Mouse (Mus musculus): ENCODE results near the gene Gm20388.
A peak's percentile ranks its signal among the peaks of the same experiment; 100 is the strongest.
"Not testable (repeated sequence)": the region's sequence is repeated elsewhere in the genome, so short reads cannot be mapped to it uniquely, and the experiment has no call there.

Gene Gm20388

DNA sequence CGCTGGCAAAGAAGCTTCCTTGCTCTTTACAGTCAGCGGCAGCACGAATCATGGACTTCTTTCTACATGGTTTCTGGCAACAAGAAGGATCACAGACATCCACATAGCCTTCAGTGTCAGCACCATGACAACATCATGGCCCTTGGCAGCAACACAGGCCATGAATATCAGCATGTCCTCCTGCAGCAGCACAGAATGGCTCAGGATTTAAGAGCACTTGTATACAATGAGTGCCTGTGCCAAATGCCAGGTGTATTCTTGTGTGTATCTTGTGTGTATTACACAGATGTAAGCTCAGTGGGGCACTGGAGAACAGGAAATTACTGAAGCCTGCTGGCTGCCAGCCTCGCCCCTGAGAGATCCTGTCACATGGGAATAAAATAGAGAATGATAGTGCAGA, 4263.0 kb downstream of the Gm20388 start:
- no peak for DNase-seq (ENCODE audit: extremely low read depth, insufficient read length, low spot score)

- DNase-seq (ENCODE audit: extremely low read depth, insufficient read length, low spot score): no peak
Observed at GRCm38 (mm10) chr8:124176133-124176532, 4265.5 kb downstream of the Gm20388 start.

- DNase-seq (ENCODE audit: extremely low read depth, insufficient read length, low spot score): not testable (repeated sequence)
Observed at GRCm38 (mm10) chr8:124177092-124177491, 4266.5 kb downstream of the Gm20388 start.

DNA sequence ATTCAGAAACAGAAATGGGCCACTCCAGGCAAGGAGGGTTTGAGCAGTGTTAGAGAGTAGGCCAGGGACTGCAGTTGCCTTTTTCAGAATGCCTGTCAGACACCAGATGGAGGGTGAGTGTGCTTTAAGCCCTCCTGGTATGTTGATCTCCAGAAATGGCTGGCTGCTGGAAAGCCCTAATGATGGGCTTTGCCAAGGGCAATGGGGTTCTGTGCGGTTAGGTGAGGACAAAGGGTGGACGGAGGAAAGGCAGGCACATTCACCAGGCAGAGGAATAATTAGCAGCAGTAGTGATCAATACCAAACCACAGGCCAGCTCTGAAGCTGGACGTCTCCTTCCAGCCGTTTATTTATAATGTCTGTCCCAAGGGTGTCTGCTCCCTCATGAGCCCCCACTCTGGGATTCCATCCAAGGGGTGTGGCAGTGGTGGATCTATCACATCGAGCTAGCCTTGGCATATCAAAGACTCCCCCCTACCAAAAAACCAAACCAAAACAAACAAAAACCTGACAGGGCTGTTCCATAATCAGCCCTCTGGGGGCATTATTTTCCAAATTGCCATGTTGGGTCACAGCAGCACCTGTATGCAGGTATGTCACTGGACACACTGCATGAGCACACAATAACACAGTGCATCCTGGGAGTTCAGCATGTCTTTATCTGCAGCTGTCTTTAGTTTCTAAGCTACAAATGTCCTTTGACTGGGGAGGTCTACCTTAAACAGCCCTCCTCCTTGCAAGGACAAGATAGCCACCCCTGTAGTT, 4270.2 kb downstream of the Gm20388 start:
- DNase-seq (ENCODE audit: extremely low read depth, insufficient read length, low spot score): no peak

DNA sequence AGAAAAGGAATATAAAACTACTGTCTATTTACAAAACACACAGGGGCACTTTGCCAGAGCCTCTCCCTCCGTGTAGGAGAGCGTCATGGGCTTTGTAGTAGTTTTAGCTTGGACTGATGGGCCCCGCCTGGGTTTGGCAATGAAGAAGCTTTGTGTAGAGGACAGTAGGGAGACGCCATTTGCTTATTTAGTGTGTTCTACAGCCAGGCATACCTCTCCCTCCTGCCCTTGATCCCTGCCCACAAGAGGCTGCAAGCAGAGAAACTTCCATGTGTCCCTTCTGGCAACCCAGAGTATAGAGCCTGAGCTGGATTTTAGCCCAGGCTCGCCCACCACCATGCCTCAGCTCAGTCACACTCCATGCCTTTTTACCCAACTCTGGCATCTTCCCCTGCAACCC, 4271.1 kb downstream of the Gm20388 start:
- no peak for DNase-seq (ENCODE audit: extremely low read depth, insufficient read length, low spot score)

DNA sequence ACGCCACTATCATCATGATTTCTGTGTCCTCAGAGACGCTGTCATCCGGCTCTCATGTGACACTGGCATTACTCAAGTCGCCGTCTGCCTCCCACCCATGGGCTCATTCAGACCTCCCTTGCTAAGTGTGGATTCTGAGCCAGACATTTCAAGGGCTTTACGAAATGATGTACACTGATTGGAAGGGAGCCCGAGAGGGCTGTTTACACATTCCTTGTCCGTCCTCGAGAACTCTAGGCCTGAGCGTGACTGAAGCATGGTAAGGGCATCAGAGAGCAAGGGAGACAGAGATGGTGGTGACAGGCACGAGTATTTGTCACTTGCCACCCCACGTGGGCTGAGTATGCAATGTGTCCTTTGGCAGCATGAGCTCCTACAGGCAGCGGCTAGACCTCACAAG, 4271.6 kb downstream of the Gm20388 start:
- peak; percentile 46 for DNase-seq (ENCODE audit: extremely low read depth, insufficient read length, low spot score)

GRCm38 (mm10) chr8:124184078-124184477, 4273.4 kb downstream of the Gm20388 start:
- DNase-seq (ENCODE audit: extremely low read depth, insufficient read length, low spot score): no peak

- DNase-seq (ENCODE audit: extremely low read depth, insufficient read length, low spot score): no peak
Observed at GRCm38 (mm10) chr8:124184507-124184906, 4273.9 kb downstream of the Gm20388 start.

DNA sequence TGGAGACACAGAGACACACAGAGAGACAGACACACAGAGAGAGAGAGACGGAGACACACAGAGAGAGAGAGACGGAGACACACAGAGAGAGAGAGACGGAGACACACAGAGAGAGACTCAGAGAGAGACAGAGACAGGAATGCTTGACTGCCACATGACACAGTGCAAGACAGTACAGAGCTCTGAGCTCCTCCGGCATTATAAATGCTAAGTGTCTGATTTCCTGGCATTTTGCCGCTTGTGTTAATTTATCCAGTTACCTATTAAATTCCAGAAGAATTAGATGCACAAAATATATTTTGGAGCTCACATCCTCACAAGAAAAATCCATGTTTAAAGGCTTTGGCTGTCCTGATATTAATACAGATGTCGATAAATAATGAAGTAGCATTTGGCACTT, 4274.4 kb downstream of the Gm20388 start:
- no peak for DNase-seq (ENCODE audit: extremely low read depth, insufficient read length, low spot score)

GRCm38 (mm10) chr8:124190388-124190787, 4279.7 kb downstream of the Gm20388 start:
- no peak for DNase-seq (ENCODE audit: extremely low read depth, insufficient read length, low spot score)

DNA sequence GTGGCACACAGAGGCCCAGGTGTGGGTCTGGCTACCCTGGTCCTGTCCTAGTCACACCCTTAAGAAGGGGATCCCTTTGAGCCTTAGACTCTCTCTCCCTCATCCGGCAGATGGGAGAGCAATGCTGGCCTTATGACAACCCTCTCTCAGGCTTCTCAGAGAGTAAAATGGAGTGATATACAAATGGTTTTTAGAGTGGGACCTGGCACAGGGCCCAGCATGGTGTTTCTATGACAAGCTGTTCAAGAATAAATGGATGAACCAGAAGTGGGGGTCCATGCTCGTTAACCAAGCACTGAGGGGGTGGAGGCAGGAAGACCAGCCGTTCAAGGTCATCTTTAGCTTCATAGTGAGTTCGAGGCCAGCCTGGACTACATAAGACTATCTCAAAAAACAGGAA, 4281.6 kb downstream of the Gm20388 start:
- DNase-seq (ENCODE audit: extremely low read depth, insufficient read length, low spot score): no peak

- peak; percentile 85 for DNase-seq (ENCODE audit: extremely low read depth, insufficient read length, low spot score)
Observed at GRCm38 (mm10) chr8:124192976-124193375, 4282.3 kb downstream of the Gm20388 start.

DNA sequence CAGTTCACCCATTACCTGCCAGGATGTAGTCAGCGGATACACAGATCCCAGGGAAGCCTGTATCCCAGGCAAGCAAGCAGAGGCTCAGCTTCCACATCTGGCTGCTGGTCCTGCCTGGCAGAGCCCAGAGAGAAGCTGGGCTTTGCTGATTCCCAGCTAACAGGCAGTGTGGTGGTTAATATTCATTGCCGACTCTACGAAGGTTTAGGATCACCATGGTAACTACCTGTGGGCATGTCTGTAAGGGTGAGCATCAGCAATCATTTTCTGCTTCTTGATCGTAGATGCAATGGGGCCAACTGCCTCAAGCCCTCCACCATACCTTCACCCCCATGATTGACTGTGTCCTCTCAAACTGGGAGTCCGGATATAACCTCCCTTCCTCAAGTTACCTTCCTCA, 4283.4 kb downstream of the Gm20388 start:
- no peak for DNase-seq (ENCODE audit: extremely low read depth, insufficient read length, low spot score)

GRCm38 (mm10) chr8:124196195-124196594, 4285.6 kb downstream of the Gm20388 start:
- peak; percentile 87 for DNase-seq (ENCODE audit: extremely low read depth, insufficient read length, low spot score)

- no peak for DNase-seq (ENCODE audit: extremely low read depth, insufficient read length, low spot score)
Observed at GRCm38 (mm10) chr8:124196797-124197196, 4286.2 kb downstream of the Gm20388 start.

- DNase-seq (ENCODE audit: extremely low read depth, insufficient read length, low spot score): no peak
Observed at GRCm38 (mm10) chr8:124198230-124198629, 4287.6 kb downstream of the Gm20388 start.

DNA sequence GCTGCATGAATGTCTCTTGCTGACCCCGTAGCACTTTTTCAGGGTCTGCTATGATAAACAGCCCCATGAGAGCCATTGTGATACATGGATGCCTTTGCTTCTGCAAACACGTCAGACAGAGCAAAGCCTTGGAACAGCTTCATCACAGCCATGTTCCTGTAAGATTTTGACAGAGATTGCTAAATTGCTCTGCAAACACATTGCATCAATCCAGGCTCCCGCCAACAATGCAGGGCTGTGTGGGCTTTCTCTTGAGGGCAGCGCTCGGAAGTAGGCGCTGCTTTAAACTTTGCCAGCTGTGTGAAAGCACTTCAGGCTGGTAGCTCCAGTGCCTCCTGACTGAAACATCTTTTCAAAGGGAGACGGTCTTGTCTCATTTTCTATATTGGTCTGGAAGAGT, 4289.8 kb downstream of the Gm20388 start:
- no peak for DNase-seq (ENCODE audit: extremely low read depth, insufficient read length, low spot score)

- DNase-seq (ENCODE audit: extremely low read depth, insufficient read length, low spot score): peak; percentile 71
Observed at GRCm38 (mm10) chr8:124201706-124202105, 4291.1 kb downstream of the Gm20388 start.

GRCm38 (mm10) chr8:124202895-124203294, 4292.3 kb downstream of the Gm20388 start:
- no peak for DNase-seq (ENCODE audit: extremely low read depth, insufficient read length, low spot score)

GRCm38 (mm10) chr8:124204001-124204601, 4293.5 kb downstream of the Gm20388 start:
- DNase-seq (ENCODE audit: extremely low read depth, insufficient read length, low spot score): no peak

GRCm38 (mm10) chr8:124212148-124212547, 4301.5 kb downstream of the Gm20388 start:
- no peak for DNase-seq (ENCODE audit: extremely low read depth, insufficient read length, low spot score)

DNA sequence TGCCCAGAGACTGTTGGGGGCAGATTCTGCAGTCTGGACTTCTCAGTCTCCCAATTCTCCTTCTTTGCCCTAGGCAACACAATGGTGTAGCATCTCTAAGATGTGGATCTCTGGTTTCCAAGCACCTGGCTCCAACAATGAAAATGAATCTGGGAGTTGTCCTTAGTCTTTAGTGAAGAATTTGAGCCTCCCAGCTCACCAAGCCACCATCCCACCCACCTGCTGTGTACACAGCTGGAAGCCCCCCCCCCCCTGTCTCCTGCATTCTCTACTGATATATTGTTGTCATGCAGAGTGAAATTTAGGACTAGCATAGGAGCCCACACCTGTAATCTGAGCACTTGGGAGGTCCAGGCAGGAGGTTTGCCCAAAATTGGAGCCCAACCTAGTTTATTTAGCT, 4306.3 kb downstream of the Gm20388 start:
- DNase-seq (ENCODE audit: extremely low read depth, insufficient read length, low spot score): no peak

Data from 3134 (cell line).